Mouse (Mus musculus): ENCODE results near the gene Insl6. TPM values are rescaled to one million over a fixed set of nuclear protein-coding genes. Genes with fewer than 3 reads are reported as not detected.

Gene Insl6
- polyA plus RNA-seq, 1 experiment, result 302 TPM

- no peaks in the 10 kb centered on the region for H3K27me3 ChIP-seq (ENCODE audit: control insufficient read depth, insufficient read depth, low read length)
- H3K27ac ChIP-seq (ENCODE audit: control insufficient read depth, insufficient read depth, low read depth, low read length), result no peak overlapping the region
- no peak overlapping the region for H3K4me3 ChIP-seq (ENCODE audit: control insufficient read depth, low read depth, low read length)
- no peaks in the 10 kb centered on the region for H3K4me1 ChIP-seq (ENCODE audit: control insufficient read depth, insufficient read depth, low read length)
- H3K36me3 ChIP-seq (ENCODE audit: control insufficient read depth, insufficient read depth, low read length), result no peaks in the 10 kb centered on the region
- no peak for TF ChIP-seq CTCF (IDR thresholded peaks at IDR 0.05; ENCODE audit: control insufficient read depth, insufficient read depth, insufficient replicate concordance, low read depth, low read length)
Measured at GRCm38 (mm10) chr19:29302119-29302518, 23.0 kb downstream of the Insl6 start.

GRCm38 (mm10) chr19:29300919-29301318 lies 24.2 kb downstream of the Insl6 start:
- no peaks in the 10 kb centered on the region for H3K36me3 ChIP-seq (ENCODE audit: control insufficient read depth, insufficient read depth, low read length)

GRCm38 (mm10) chr19:29297366-29297765 lies 27.8 kb downstream of the Insl6 start:
- H3K27me3 ChIP-seq (ENCODE audit: control insufficient read depth, insufficient read depth, low read length), result no peaks in the 10 kb centered on the region
- no peak overlapping the region for H3K4me3 ChIP-seq (ENCODE audit: control insufficient read depth, low read depth, low read length)
- H3K36me3 ChIP-seq (ENCODE audit: control insufficient read depth, insufficient read depth, low read length), result no peaks in the 10 kb centered on the region
- TF ChIP-seq POLR2A (IDR thresholded peaks at IDR 0.05; ENCODE audit: control insufficient read depth, low read depth, low read length), result no peak
- no peak for TF ChIP-seq CTCF (IDR thresholded peaks at IDR 0.05; ENCODE audit: control insufficient read depth, insufficient read depth, insufficient replicate concordance, low read depth, low read length)
- no peak overlapping the region for H3K27ac ChIP-seq (ENCODE audit: control insufficient read depth, insufficient read depth, low read depth, low read length)
- H3K4me1 ChIP-seq (ENCODE audit: control insufficient read depth, insufficient read depth, low read length), result no peaks in the 10 kb centered on the region

More at GRCm38 (mm10) chr19:29300919-29301318, 24.2 kb downstream of the Insl6 start:
- Histone ChIP-seq H3K27ac (ENCODE audit: control insufficient read depth, insufficient read depth, low read depth, low read length) (no peak overlapping the region), H3K4me3 (ENCODE audit: control insufficient read depth, low read depth, low read length) (no peak overlapping the region), H3K27me3 (ENCODE audit: control insufficient read depth, insufficient read depth, low read length) (no peaks in the 10 kb centered on the region), H3K4me1 (ENCODE audit: control insufficient read depth, insufficient read depth, low read length) (no peaks in the 10 kb centered on the region)
- TF ChIP-seq CTCF (IDR thresholded peaks at IDR 0.05; ENCODE audit: control insufficient read depth, insufficient read depth, insufficient replicate concordance, low read depth, low read length) (no peak), POLR2A (IDR thresholded peaks at IDR 0.05; ENCODE audit: control insufficient read depth, low read depth, low read length) (no peak)

GRCm38 (mm10) chr19:29296166-29296565 lies 29.0 kb downstream of the Insl6 start:
- no peak for TF ChIP-seq CTCF (IDR thresholded peaks at IDR 0.05; ENCODE audit: control insufficient read depth, insufficient read depth, insufficient replicate concordance, low read depth, low read length)
- TF ChIP-seq POLR2A (IDR thresholded peaks at IDR 0.05; ENCODE audit: control insufficient read depth, low read depth, low read length), result no peak
- Histone ChIP-seq H3K27ac (ENCODE audit: control insufficient read depth, insufficient read depth, low read depth, low read length) (no peak overlapping the region), H3K4me3 (ENCODE audit: control insufficient read depth, low read depth, low read length) (no peak overlapping the region), H3K36me3 (ENCODE audit: control insufficient read depth, insufficient read depth, low read length) (no peaks in the 10 kb centered on the region), H3K27me3 (ENCODE audit: control insufficient read depth, insufficient read depth, low read length) (no peaks in the 10 kb centered on the region), H3K4me1 (ENCODE audit: control insufficient read depth, insufficient read depth, low read length) (no peaks in the 10 kb centered on the region)

- Histone ChIP-seq H3K4me3 (ENCODE audit: control insufficient read depth, low read depth, low read length) (no peak overlapping the region), H3K36me3 (ENCODE audit: control insufficient read depth, insufficient read depth, low read length) (no peaks in the 10 kb centered on the region), H3K4me1 (ENCODE audit: control insufficient read depth, insufficient read depth, low read length) (no peaks in the 10 kb centered on the region), H3K27ac (ENCODE audit: control insufficient read depth, insufficient read depth, low read depth, low read length) (no peak overlapping the region), H3K27me3 (ENCODE audit: control insufficient read depth, insufficient read depth, low read length) (no peaks in the 10 kb centered on the region)
- no peak for TF ChIP-seq POLR2A (IDR thresholded peaks at IDR 0.05; ENCODE audit: control insufficient read depth, low read depth, low read length)
- TF ChIP-seq CTCF (IDR thresholded peaks at IDR 0.05; ENCODE audit: control insufficient read depth, insufficient read depth, insufficient replicate concordance, low read depth, low read length), result no peak
Measured at GRCm38 (mm10) chr19:29294756-29295155, 30.4 kb downstream of the Insl6 start.

DNA sequence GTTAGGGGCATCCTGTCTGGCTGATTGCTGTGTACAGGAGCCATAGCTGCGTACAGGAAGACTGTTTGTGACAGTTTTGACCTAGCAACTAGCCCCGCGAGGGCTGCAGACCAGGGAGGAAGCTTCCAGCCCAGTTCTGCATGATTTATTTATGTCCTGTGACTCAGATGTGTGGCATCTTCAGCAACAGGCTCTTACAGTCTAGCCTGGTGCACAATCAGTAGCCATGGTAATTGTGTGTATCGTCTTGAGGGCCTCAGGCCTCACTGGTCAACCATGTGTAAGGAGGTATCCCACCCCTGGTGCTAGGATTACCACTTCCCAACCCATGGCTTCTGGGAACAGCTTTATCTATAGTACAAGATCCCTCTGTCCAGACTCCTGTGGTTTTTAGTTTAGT lies 32.6 kb downstream of the Insl6 start:
- Histone ChIP-seq H3K4me1 (ENCODE audit: control insufficient read depth, insufficient read depth, low read length) (no peaks in the 10 kb centered on the region), H3K4me3 (ENCODE audit: control insufficient read depth, low read depth, low read length) (no peak overlapping the region), H3K27me3 (ENCODE audit: control insufficient read depth, insufficient read depth, low read length) (no peaks in the 10 kb centered on the region), H3K36me3 (ENCODE audit: control insufficient read depth, insufficient read depth, low read length) (no peaks in the 10 kb centered on the region), H3K27ac (ENCODE audit: control insufficient read depth, insufficient read depth, low read depth, low read length) (no peak overlapping the region)
- TF ChIP-seq POLR2A (IDR thresholded peaks at IDR 0.05; ENCODE audit: control insufficient read depth, low read depth, low read length) (no peak), CTCF (IDR thresholded peaks at IDR 0.05; ENCODE audit: control insufficient read depth, insufficient read depth, insufficient replicate concordance, low read depth, low read length) (no peak)

DNA sequence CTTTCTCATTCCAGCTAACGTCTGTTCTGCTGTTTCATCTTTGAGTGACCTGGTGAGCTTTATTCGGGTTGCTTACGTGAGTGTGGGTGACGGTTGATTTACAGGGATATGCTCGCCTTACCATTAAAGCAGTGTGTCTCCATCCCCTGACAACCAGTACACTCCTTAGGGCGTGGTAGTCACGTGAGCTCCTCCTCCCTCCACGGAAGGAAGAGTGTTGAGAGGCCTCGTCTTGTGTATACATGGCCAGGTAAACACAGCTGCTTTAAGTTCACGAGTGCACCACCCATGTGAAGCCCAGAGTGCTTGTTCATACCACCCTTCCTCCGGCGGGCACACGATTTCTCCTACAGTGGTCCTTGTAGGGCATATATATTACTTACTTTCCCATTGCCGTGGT lies 33.6 kb downstream of the Insl6 start:
- no peaks in the 10 kb centered on the region for H3K27me3 ChIP-seq (ENCODE audit: control insufficient read depth, insufficient read depth, low read length)
- no peak overlapping the region for H3K4me3 ChIP-seq (ENCODE audit: control insufficient read depth, low read depth, low read length)
- TF ChIP-seq POLR2A (IDR thresholded peaks at IDR 0.05; ENCODE audit: control insufficient read depth, low read depth, low read length) (no peak), CTCF (IDR thresholded peaks at IDR 0.05; ENCODE audit: control insufficient read depth, insufficient read depth, insufficient replicate concordance, low read depth, low read length) (no peak)
- H3K36me3 ChIP-seq (ENCODE audit: control insufficient read depth, insufficient read depth, low read length), result no peaks in the 10 kb centered on the region
- H3K27ac ChIP-seq (ENCODE audit: control insufficient read depth, insufficient read depth, low read depth, low read length), result no peak overlapping the region
- H3K4me1 ChIP-seq (ENCODE audit: control insufficient read depth, insufficient read depth, low read length), result no peaks in the 10 kb centered on the region

DNA sequence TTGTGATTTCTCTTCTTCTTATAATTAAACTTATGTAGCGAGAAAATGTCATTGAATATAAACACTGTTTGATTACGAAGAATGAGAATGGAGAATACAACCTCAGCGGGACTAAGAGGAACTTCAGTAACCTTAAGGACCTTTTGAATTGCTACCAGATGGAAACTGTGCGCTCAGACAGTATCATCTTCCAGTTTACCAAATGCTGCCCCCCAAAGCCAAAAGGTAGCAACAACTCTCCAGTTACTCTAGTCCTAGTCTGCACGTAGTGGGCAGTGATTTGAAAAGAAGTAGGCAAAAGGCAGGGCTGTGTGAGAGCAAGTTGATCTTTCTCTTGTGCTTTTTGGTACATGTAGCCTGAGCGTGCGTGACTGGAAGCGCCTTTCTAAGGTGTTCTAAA lies 37.3 kb downstream of the Insl6 start:
- no peaks in the 10 kb centered on the region for H3K4me1 ChIP-seq (ENCODE audit: control insufficient read depth, insufficient read depth, low read length)
- no peaks in the 10 kb centered on the region for H3K27me3 ChIP-seq (ENCODE audit: control insufficient read depth, insufficient read depth, low read length)
- TF ChIP-seq CTCF (IDR thresholded peaks at IDR 0.05; ENCODE audit: control insufficient read depth, insufficient read depth, insufficient replicate concordance, low read depth, low read length) (no peak), POLR2A (IDR thresholded peaks at IDR 0.05; ENCODE audit: control insufficient read depth, low read depth, low read length) (no peak)
- H3K4me3 ChIP-seq (ENCODE audit: control insufficient read depth, low read depth, low read length), result no peak overlapping the region
- no peak overlapping the region for H3K27ac ChIP-seq (ENCODE audit: control insufficient read depth, insufficient read depth, low read depth, low read length)
- no peaks in the 10 kb centered on the region for H3K36me3 ChIP-seq (ENCODE audit: control insufficient read depth, insufficient read depth, low read length)

Data from testis, adult 2 months (tissue).